Mouse (Mus musculus) lung, embryonic 15.5 days (tissue): ENCODE data around the gene Tmco1. TPM values are rescaled to one million over a fixed set of nuclear protein-coding genes. Genes with fewer than 3 reads are reported as not detected.

Experiments used
- ATAC-seq: fragments of 200-750 bp; cut with Nextera tagmentation; 2 replicates; pipeline ENCODE4 v1.8.0; 2017; ENCODE audit warnings: moderate number of reproducible peaks, borderline replicate concordance; ENCODE audit not compliant: low FRiP score, low TSS enrichment; ENCODE audit errors: extremely low read depth
- H3K27ac ChIP-seq: fragments of 300-500 bp; sonication (generic); 2 replicates; pipeline ENCODE4 v1.5.1; 2015; ENCODE audit warnings: moderate library complexity, mild to moderate bottlenecking, inconsistent platforms
- H3K27me3 ChIP-seq: fragments of 300-500 bp; sonication (generic); 2 replicates; pipeline ENCODE4 v1.6.1; 2015; ENCODE audit warnings: inconsistent platforms
- H3K36me3 ChIP-seq: fragments of 300-500 bp; sonication (generic); 2 replicates; pipeline ENCODE4 v1.6.1; 2015; ENCODE audit warnings: inconsistent platforms
- H3K4me1 ChIP-seq: fragments of 300-500 bp; sonication (generic); 2 replicates; pipeline ENCODE4 v1.6.1; 2015; ENCODE audit warnings: inconsistent platforms
- H3K4me2 ChIP-seq: fragments of 300-500 bp; sonication (generic); 2 replicates; pipeline ENCODE4 v1.6.1; 2015; ENCODE audit warnings: inconsistent platforms, mild to moderate bottlenecking, moderate library complexity
- H3K4me3 ChIP-seq: fragments of 300-500 bp; sonication (generic); 2 replicates; pipeline ENCODE4 v1.5.1; 2015; ENCODE audit warnings: mild to moderate bottlenecking, inconsistent platforms
- H3K9ac ChIP-seq: fragments of 300-500 bp; sonication (generic); 2 replicates; pipeline ENCODE4 v1.6.1; 2015; ENCODE audit warnings: inconsistent platforms
- H3K9me3 ChIP-seq: fragments of 300-500 bp; sonication (generic); 2 replicates; pipeline ENCODE4 v1.6.1; 2016; ENCODE audit warnings: inconsistent platforms
- WGBS: fragments of 180-500 bp; shearing (Covaris S2); methylation state at CpG from one replicate; pipeline ENCODE4 v1.1.7; 2015; 5-methylcytosine and 5-hydroxymethylcytosine counted together
- microRNA-seq: library from miRNA; unstranded; fragments of <30 nt; microRNA quantifications from one replicate; pipeline ENCODE4, GENCODE M21; 2016
- polyA plus RNA-seq: library from polyadenylated mRNA; unstranded; fragments of >200 nt; fragmentation: Nextera tagmentation; extraction: Ambion mirVana; gene quantifications from 2 replicates; pipeline ENCODE4 v1.2.1, GENCODE M21; 2015

Tmco1 gene
- polyA plus RNA-seq, 1 experiment from 2014 or later, result 101 TPM

- Histone ChIP-seq H3K4me3 (no peak overlapping the region), H3K9ac (no peak overlapping the region), H3K27me3 (no peaks in the 10 kb centered on the region), H3K4me1 (no peaks in the 10 kb centered on the region), H3K4me2 (no peak overlapping the region), H3K36me3 (no peaks in the 10 kb centered on the region), H3K27ac (no peak overlapping the region), H3K9me3 (no peaks in the 10 kb centered on the region)
- 73% methylated on average over 8 of the region's 8 CpGs for WGBS
- no peak for ATAC-seq
Observed at GRCm38 (mm10) chr1:167381050-167382015, 73.2 kb downstream of the Tmco1 start.

GRCm38 (mm10) chr1:167382316-167382715, 74.1 kb downstream of the Tmco1 start:
- 84% methylated on average over 7 of the region's 7 CpGs for WGBS
- ATAC-seq, result no peak

GRCm38 (mm10) chr1:167382763-167383162, 74.6 kb downstream of the Tmco1 start:
- no peaks in the 10 kb centered on the region for H3K36me3 ChIP-seq
- H3K9me3 ChIP-seq, result no peaks in the 10 kb centered on the region
- no peaks in the 10 kb centered on the region for H3K27me3 ChIP-seq
- WGBS, result 84% methylated on average over 5 of the region's 5 CpGs
- H3K27ac ChIP-seq, result no peak overlapping the region
- H3K4me3 ChIP-seq, result no peak overlapping the region
- H3K9ac ChIP-seq, result no peak overlapping the region
- H3K4me1 ChIP-seq, result no peaks in the 10 kb centered on the region
- ATAC-seq, result no peak
- H3K4me2 ChIP-seq, result no peak overlapping the region

More at GRCm38 (mm10) chr1:167382316-167382715, 74.1 kb downstream of the Tmco1 start:
- no peaks in the 10 kb centered on the region for H3K4me1 ChIP-seq
- H3K9me3 ChIP-seq, result no peaks in the 10 kb centered on the region
- no peaks in the 10 kb centered on the region for H3K36me3 ChIP-seq
- H3K4me2 ChIP-seq, result no peak overlapping the region
- H3K4me3 ChIP-seq, result no peak overlapping the region
- H3K9ac ChIP-seq, result no peak overlapping the region
- H3K27ac ChIP-seq, result no peak overlapping the region
- no peaks in the 10 kb centered on the region for H3K27me3 ChIP-seq

- Histone ChIP-seq H3K36me3 (no peaks in the 10 kb centered on the region), H3K4me1 (no peaks in the 10 kb centered on the region), H3K9ac (no peak overlapping the region), H3K4me2 (no peak overlapping the region), H3K27me3 (no peaks in the 10 kb centered on the region), H3K9me3 (no peaks in the 10 kb centered on the region), H3K27ac (no peak overlapping the region), H3K4me3 (no peak overlapping the region)
- no peak for ATAC-seq
- 84% methylated on average over 5 of the region's 5 CpGs for WGBS
Observed at GRCm38 (mm10) chr1:167383178-167383577, 75.0 kb downstream of the Tmco1 start.

Small RNA genes lying within 50 kb of the gene (microRNA-seq; reads per million reads assigned to microRNA genes)
- gene Gm25911 (1.1 reads per million), gene Mir6347 (not detected)

Other genes with a start within 250 kb of the Tmco1 start
- gene Uck2, start 23.1 kb upstream of the Tmco1 start, polyA plus RNA-seq, result 79.2 and 85.4 TPM in 2 replicates
- 50.8 and 51.4 TPM in 2 replicates for gene Aldh9a1, start 41.6 kb downstream of the Tmco1 start, polyA plus RNA-seq
- 44.2 and 48.1 TPM in 2 replicates for gene Mgst3, start 85.5 kb downstream of the Tmco1 start, polyA plus RNA-seq
- gene Lrrc52, start 158.4 kb downstream of the Tmco1 start, polyA plus RNA-seq, result 0.33 and 0.42 TPM in 2 replicates